Mouse (Mus musculus) lung, embryonic 16.5 days (tissue): ENCODE results near the gene Pgc. TPM values are rescaled to one million over a fixed set of nuclear protein-coding genes. Genes with fewer than 3 reads are reported as not detected.

ENCODE experiments used
- ATAC-seq: fragments of 200-750 bp; cut with Nextera tagmentation; 2 replicates; pipeline ENCODE4 v1.8.0; 2017; ENCODE audit warnings: low read depth, mild to moderate bottlenecking, moderate library complexity
- H3K27ac ChIP-seq: fragments of 300-500 bp; sonication (generic); 2 replicates; pipeline ENCODE4 v1.5.1; 2014; ENCODE audit warnings: mild to moderate bottlenecking, control low read depth, low read length
- H3K27me3 ChIP-seq: fragments of 300-500 bp; sonication (generic); 2 replicates; pipeline ENCODE4 v1.6.1; 2014; ENCODE audit warnings: low read depth, low read length, mixed read lengths; ENCODE audit not compliant: control insufficient read depth, insufficient read depth
- H3K36me3 ChIP-seq: fragments of 300-500 bp; sonication (generic); 2 replicates; pipeline ENCODE4 v1.6.1; 2014; ENCODE audit warnings: low read length; ENCODE audit not compliant: control insufficient read depth, insufficient read depth
- H3K4me1 ChIP-seq: fragments of 300-500 bp; sonication (generic); replicated peaks from 2 replicates; pipeline ENCODE4 v1.6.1; 2014; ENCODE audit warnings: low read length, mixed read lengths; ENCODE audit not compliant: control insufficient read depth, insufficient read depth
- H3K4me2 ChIP-seq: fragments of 300-500 bp; sonication (generic); 2 replicates; pipeline ENCODE4 v1.6.1; 2014; ENCODE audit warnings: low read depth, low read length, control low read depth
- H3K4me3 ChIP-seq: fragments of 300-500 bp; sonication (generic); 2 replicates; pipeline ENCODE4 v1.5.1; 2014; ENCODE audit warnings: mild to moderate bottlenecking, low read length, control low read depth
- H3K9ac ChIP-seq: fragments of 300-500 bp; sonication (generic); 2 replicates; pipeline ENCODE4 v1.6.1; 2014; ENCODE audit warnings: low read length, control low read depth
- H3K9me3 ChIP-seq: fragments of 300-500 bp; sonication (generic); 2 replicates; pipeline ENCODE4 v1.6.1; 2016; ENCODE audit warnings: low read length; ENCODE audit not compliant: control insufficient read depth
- WGBS: fragments of 180-500 bp; shearing (Covaris S2); extraction: QIAGEN DNeasy Blood & Tissue Kit; methylation state at CpG from one replicate; pipeline ENCODE4 v1.1.7; 2014; 5-methylcytosine and 5-hydroxymethylcytosine counted together
- polyA plus RNA-seq: library from polyadenylated mRNA; unstranded; fragments of >200 nt; fragmentation: Nextera tagmentation; extraction: Ambion mirVana; gene quantifications from 2 replicates; pipeline ENCODE4 v1.2.1, GENCODE M21; 2015

Pgc gene
- polyA plus RNA-seq, 1 experiment from 2014 or later = 22.5 TPM

DNA sequence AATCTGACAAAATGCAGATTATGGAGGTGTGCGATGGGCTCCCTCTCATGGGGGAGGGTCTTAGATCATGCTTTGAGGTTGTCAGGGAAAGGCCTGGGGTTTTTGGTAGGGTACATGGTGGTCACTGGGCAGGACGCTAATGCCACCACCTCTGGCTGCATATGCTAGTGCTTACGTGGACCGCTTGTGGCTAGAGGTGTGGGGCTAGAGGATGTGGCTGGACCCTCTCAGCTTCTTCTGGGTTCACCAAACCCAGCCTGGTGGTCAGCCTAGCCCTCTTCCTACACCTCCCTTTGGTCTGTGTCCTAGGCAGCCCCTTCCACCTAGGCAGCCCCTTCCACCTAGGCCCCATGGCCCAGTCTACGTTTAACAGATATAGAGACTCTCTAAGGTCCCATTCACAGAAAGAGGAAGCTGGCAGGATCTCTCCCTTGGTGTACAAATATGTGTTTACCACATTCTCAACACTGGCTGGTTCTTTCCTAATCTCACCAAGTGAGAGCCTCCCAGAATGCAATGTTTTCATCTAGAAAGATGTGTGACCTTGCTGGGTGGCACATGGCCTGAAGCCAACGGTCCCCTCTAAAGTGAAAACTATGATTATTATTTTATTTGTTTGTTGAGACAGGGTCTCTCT is 39.9 kb downstream of the Pgc start:
- ATAC-seq = no peak
- no peak overlapping the region for H3K4me2 ChIP-seq
- H3K9me3 ChIP-seq = no peaks in the 10 kb centered on the region
- H3K9ac ChIP-seq = no peak overlapping the region
- 82% methylated on average over 6 of the region's 6 CpGs for WGBS
- H3K4me3 ChIP-seq = no peak overlapping the region
- no peak overlapping the region for H3K27ac ChIP-seq
- H3K36me3 ChIP-seq = no peaks in the 10 kb centered on the region
- no peaks in the 10 kb centered on the region for H3K27me3 ChIP-seq
- peaks cover 15% of the 10 kb centered on the region for H3K4me1 ChIP-seq

DNA sequence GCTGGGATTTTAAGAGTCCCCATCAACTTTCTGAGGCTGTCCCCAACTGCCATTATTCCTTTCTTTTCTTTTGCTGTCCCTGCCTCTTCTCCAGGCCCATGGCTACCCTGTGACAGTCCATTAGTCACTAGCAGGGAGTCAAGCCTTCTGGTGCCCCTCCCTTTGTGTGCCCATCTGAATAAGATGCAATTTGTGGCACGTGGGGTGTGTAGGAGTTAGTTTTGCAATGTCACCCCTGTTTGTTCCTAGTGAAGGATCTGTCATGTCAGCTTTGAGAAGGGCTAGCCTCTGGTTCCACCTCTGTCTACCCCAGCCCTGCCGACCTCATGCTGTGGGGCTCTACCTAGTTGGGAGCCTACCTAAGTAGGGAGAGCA is 40.4 kb downstream of the Pgc start:
- H3K4me3 ChIP-seq = no peak overlapping the region
- no peak for ATAC-seq
- H3K9me3 ChIP-seq = peaks cover 1% of the 10 kb centered on the region
- H3K27ac ChIP-seq = no peak overlapping the region
- no peaks in the 10 kb centered on the region for H3K36me3 ChIP-seq
- H3K27me3 ChIP-seq = no peaks in the 10 kb centered on the region
- no peak overlapping the region for H3K4me2 ChIP-seq
- peaks cover 15% of the 10 kb centered on the region for H3K4me1 ChIP-seq
- 72% methylated on average over 2 of the region's 2 CpGs for WGBS
- H3K9ac ChIP-seq = no peak overlapping the region

DNA sequence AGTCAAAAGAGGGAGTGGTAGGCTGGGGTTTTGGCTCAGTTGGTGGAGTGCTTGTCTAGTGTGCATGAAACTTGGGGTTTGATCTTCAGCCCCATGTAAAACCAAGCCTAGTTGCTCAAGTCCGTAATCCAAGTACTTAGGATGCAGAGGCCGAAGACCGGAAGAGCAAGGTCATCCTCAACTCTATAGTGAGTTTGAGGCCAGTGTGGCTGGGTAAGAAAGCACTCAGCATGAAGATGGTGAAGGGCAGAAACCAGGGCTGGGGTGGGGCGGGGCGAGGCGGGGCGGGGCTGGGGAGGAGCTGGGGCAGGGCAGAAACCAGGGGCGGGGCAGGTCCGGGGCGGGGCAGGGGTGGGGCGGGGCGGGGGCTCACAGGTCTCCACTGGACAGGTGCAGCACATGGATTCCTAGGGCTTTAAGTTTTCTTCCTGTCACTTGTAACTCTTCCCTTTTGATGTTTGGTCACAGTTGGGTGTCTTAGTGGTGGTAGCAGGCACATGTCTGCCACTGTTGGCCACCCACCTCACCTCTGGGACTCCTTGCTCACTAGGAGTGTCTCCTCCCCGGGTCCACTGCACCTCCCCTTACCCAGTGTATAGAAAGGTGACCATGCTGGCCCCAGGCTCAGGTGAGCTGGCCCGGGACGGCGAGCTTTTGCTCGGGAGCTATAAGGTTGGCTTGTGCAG is 41.0 kb downstream of the Pgc start:
- Histone ChIP-seq H3K9me3 (peaks cover 7% of the 10 kb centered on the region), H3K36me3 (no peaks in the 10 kb centered on the region), H3K27ac (0 out of 2 replicates have a peak overlapping the region, but pooled peaks have one; percentile 1), H3K9ac (no peak overlapping the region), H3K27me3 (no peaks in the 10 kb centered on the region), H3K4me2 (no peak overlapping the region), H3K4me3 (no peak overlapping the region), H3K4me1 (peaks cover 10% of the 10 kb centered on the region)
- ATAC-seq = no peak
- 44% methylated on average over 12 of the region's 17 CpGs for WGBS

DNA sequence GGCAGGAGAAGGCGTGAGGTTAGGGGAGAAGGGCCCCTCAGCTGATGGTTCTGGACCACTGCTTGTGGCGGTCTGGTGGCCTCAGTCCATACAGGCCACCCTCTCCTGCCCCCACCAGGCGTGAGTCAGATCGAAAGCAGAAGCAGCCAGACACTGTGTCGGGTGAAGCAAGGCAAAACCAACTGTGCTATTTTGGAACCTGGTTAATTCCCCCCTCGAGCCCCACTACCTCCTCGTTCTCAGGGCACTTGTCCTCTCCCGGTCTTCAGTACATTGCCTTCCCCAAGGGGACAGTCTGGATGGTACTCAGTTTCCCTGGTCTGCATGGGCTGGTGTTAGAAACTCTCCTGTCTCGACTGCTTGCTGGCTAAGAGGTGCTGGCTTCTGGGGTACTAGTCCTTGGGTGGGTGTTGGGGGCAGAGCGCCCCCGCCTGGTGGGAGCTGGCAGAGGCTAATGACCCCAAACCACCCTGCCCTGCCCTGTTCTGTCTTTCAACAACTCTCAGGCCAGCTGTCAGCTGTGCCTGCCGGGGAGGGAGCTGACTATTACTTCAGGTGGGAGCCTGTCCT is 42.1 kb downstream of the Pgc start:
- no peak overlapping the region for H3K27ac ChIP-seq
- no peaks in the 10 kb centered on the region for H3K4me1 ChIP-seq
- peaks cover 8% of the 10 kb centered on the region for H3K9me3 ChIP-seq
- no peak overlapping the region for H3K4me3 ChIP-seq
- ATAC-seq = peak; percentile 24; the same call in 1 of the 2 replicates
- H3K9ac ChIP-seq = no peak overlapping the region
- H3K27me3 ChIP-seq = no peaks in the 10 kb centered on the region
- H3K36me3 ChIP-seq = no peaks in the 10 kb centered on the region
- 41% methylated on average over 12 of the region's 12 CpGs for WGBS
- no peak overlapping the region for H3K4me2 ChIP-seq

DNA sequence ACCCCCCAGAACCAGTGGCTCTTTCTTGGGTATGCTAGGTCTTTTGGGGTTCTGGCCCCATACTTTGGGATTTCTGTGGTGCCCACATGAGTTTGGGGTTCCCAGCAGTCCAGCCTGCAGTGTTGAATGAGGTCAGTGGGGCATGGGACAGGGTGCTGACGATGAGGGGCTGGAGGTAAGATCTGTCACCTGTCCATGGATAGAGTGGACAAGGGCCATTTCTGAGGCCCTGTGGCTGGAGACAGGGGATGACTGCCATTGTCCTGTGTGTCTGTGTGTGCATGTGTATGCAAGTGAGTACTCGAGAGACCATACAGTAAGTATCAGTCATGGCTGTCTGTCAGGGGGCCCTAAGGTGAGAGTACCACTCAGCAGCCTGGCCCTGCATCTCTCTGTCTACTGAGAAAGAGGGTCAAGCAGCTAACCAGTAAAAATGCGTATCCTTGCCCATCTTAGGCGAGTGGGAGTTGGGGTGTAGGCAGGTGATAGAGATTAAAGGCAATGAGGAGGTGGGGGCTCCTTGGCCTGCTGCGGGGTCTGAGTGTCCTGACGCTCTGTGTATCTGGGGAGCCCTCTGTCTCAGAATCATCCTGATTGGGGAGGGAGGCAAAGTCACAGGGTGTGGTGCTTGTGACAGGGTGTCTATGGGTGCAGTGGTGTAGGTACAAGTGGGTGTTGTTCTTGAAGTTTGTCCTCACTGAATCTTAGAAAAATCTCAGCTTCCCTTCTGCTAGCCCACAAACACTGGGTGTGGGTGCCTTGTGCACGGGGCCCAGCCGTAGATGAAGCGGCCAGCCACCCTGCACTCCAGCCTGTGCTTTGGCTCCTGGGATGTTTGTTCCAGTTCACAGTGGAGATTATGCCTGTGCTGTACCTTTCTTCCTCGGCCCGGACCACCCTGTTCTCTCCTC is 43.0 kb downstream of the Pgc start:
- Histone ChIP-seq H3K4me1 (no peaks in the 10 kb centered on the region), H3K27me3 (no peaks in the 10 kb centered on the region), H3K9ac (no peak overlapping the region), H3K4me2 (no peak overlapping the region), H3K27ac (no peak overlapping the region), H3K4me3 (no peak overlapping the region), H3K36me3 (no peaks in the 10 kb centered on the region), H3K9me3 (peaks cover 8% of the 10 kb centered on the region)
- 75% methylated on average over 11 of the region's 11 CpGs for WGBS
- no peak for ATAC-seq

GRCm38 (mm10) chr17:47773604-47774003 is 47.0 kb downstream of the Pgc start:
- H3K9me3 ChIP-seq = peaks cover 8% of the 10 kb centered on the region
- H3K27me3 ChIP-seq = no peaks in the 10 kb centered on the region
- H3K9ac ChIP-seq = no peak overlapping the region
- no peak for ATAC-seq
- H3K4me1 ChIP-seq = no peaks in the 10 kb centered on the region
- no peak overlapping the region for H3K4me3 ChIP-seq
- H3K4me2 ChIP-seq = no peak overlapping the region
- H3K27ac ChIP-seq = no peak overlapping the region
- H3K36me3 ChIP-seq = no peaks in the 10 kb centered on the region
- 55% methylated on average over 6 of the region's 6 CpGs for WGBS

- 52% methylated on average over 2 of the region's 2 CpGs for WGBS
These were observed 50.5 kb downstream of the Pgc start for GRCm38 (mm10) chr17:47777141-47777540.

GRCm38 (mm10) chr17:47780470-47780869 is 53.8 kb downstream of the Pgc start:
- H3K4me2 ChIP-seq = no peak overlapping the region
- H3K27ac ChIP-seq = no peak overlapping the region
- no peaks in the 10 kb centered on the region for H3K4me1 ChIP-seq
- no peak overlapping the region for H3K4me3 ChIP-seq
- WGBS = 66% methylated on average over 10 of the region's 10 CpGs
- no peaks in the 10 kb centered on the region for H3K9me3 ChIP-seq
- ATAC-seq = no peak
- H3K36me3 ChIP-seq = no peaks in the 10 kb centered on the region
- no peaks in the 10 kb centered on the region for H3K27me3 ChIP-seq
- no peak overlapping the region for H3K9ac ChIP-seq

More at GRCm38 (mm10) chr17:47777141-47777540, 50.5 kb downstream of the Pgc start:
- Histone ChIP-seq H3K9me3 (peaks cover 5% of the 10 kb centered on the region), H3K27me3 (no peaks in the 10 kb centered on the region), H3K4me1 (no peaks in the 10 kb centered on the region), H3K36me3 (no peaks in the 10 kb centered on the region), H3K9ac (no peak overlapping the region), H3K27ac (no peak overlapping the region), H3K4me2 (no peak overlapping the region), H3K4me3 (no peak overlapping the region)
- no peak for ATAC-seq

DNA sequence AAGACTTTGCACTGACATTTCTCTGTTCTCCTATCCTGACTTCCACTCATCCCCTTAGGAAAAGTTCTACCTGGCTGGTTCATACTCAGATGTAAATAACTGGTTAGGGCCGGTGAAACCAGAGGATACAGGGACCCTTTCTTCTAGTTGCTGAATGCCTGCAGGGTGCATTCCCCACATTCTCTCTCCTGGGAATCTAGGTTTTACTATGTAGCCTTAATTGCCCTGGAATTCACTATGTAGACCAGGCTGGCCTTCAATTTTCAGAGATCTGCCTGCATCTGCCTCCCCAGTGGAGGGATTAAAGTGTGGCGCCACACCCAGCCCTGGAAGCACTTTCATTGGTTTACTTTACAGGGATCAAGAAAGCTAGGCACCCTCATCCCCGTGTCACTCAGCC is 55.8 kb downstream of the Pgc start:
- Histone ChIP-seq H3K4me2 (no peak overlapping the region), H3K9me3 (no peaks in the 10 kb centered on the region), H3K36me3 (no peaks in the 10 kb centered on the region), H3K9ac (no peak overlapping the region), H3K27me3 (no peaks in the 10 kb centered on the region), H3K27ac (no peak overlapping the region), H3K4me1 (no peaks in the 10 kb centered on the region), H3K4me3 (no peak overlapping the region)
- no peak for ATAC-seq
- 81% methylated on average over 3 of the region's 3 CpGs for WGBS
